ENCODE assay signal across 11 mouse cellular contexts in genomic region chr19:53448206-53448605, GRCm38 (mm10). TPM values are rescaled to one million over a fixed set of nuclear protein-coding genes. Genes with fewer than 3 reads are reported as not detected.
A peak's percentile ranks its signal among the peaks of the same experiment; 100 is the strongest.
DNase-seq lines count a peak whose midpoint lies in the region; ATAC-seq and TF ChIP-seq lines count a peak whose summit lies in the region.
"Had no signal": no experiment of that assay in that cellular context is flagged by ENCODE, and none has a peak within 500 bp of the region (broad histone marks: within the 10 kb centered on the region; RNA-seq: fewer than 3 reads in every experiment).

No protein-coding gene starts in this region.

- H3K36me3 ChIP-seq in liver, postnatal 0 days (replicated peaks; ENCODE audit: insufficient read depth, low read length): no peaks in the 10 kb centered on the region
- no peaks in the 10 kb centered on the region for H3K36me3 ChIP-seq in liver, embryonic 11.5 days (ENCODE audit: control insufficient read depth, insufficient read depth, low read length)
- no peaks in the 10 kb centered on the region for H3K36me3 ChIP-seq in stomach, postnatal 0 days (ENCODE audit: control insufficient read depth, insufficient read depth, low read length)
- H3K36me3 ChIP-seq: heart, embryonic 10.5 days; hindbrain, embryonic 10.5 days had no signal

- no peak overlapping the region for H3K4me2 ChIP-seq in liver, postnatal 0 days (ENCODE audit: low read depth, low read length)
- no peak overlapping the region for H3K4me2 ChIP-seq in liver, embryonic 11.5 days
- no peak overlapping the region for H3K4me2 ChIP-seq in stomach, postnatal 0 days (replicated peaks; ENCODE audit: low read depth)

- H3K27me3 ChIP-seq in liver, postnatal 0 days (ENCODE audit: insufficient read depth, low read length): no peaks in the 10 kb centered on the region
- no peaks in the 10 kb centered on the region for H3K27me3 ChIP-seq in liver, embryonic 11.5 days (replicated peaks; ENCODE audit: control insufficient read depth, insufficient read depth, low read length)
- H3K27me3 ChIP-seq in stomach, postnatal 0 days (ENCODE audit: control insufficient read depth, insufficient read depth, low read length): no peaks in the 10 kb centered on the region
- H3K27me3 ChIP-seq: CH12.LX had no signal

- no peak for ATAC-seq in liver, postnatal 0 days
- ATAC-seq in liver, embryonic 11.5 days (replicated peaks; ENCODE audit: low FRiP score): no peak
- no peak for ATAC-seq in stomach, postnatal 0 days (ENCODE audit: low FRiP score, low TSS enrichment)

- 77% methylated on average over 10 of the region's 10 CpGs for WGBS in liver, postnatal 0 days (ENCODE audit: insufficient replicate concordance)
- whole genome bisulfite sequencing in liver, embryonic 11.5 days: 73% methylated on average over 10 of the region's 10 CpGs
- 48% methylated on average over 10 of the region's 10 CpGs for WGBS in stomach, postnatal 0 days

- TF ChIP-seq CTCF in liver, postnatal 0 days (IDR thresholded peaks at IDR 0.05; ENCODE audit: low read depth): no peak
- no peak for TF ChIP-seq CTCF in stomach, postnatal 0 days (IDR thresholded peaks at IDR 0.05; ENCODE audit: low read depth)

- H3K4me3 ChIP-seq in liver, postnatal 0 days (ENCODE audit: low read depth, low read length): no peak overlapping the region
- no peak overlapping the region for H3K4me3 ChIP-seq in liver, embryonic 11.5 days (ENCODE audit: low read depth, low read length)
- no peak overlapping the region for H3K4me3 ChIP-seq in stomach, postnatal 0 days (ENCODE audit: low read depth, low read length)
- H3K4me3 ChIP-seq: heart, embryonic 10.5 days; hindbrain, embryonic 10.5 days had no signal

- 0 out of 2 replicates have a peak overlapping the region, but pooled peaks have one; percentile 22 for H3K27ac ChIP-seq in liver, postnatal 0 days (ENCODE audit: low read depth)
- no peak overlapping the region for H3K27ac ChIP-seq in liver, embryonic 11.5 days (ENCODE audit: low read depth, low read length)
- peak overlapping the region; percentile 56 for H3K27ac ChIP-seq in stomach, postnatal 0 days (replicated peaks)
- H3K27ac ChIP-seq: heart, embryonic 10.5 days; hindbrain, embryonic 10.5 days had no signal

- no peak overlapping the region for H3K9ac ChIP-seq in liver, postnatal 0 days (replicated peaks)
- no peak overlapping the region for H3K9ac ChIP-seq in liver, embryonic 11.5 days (ENCODE audit: low read depth, low read length)
- no peak overlapping the region for H3K9ac ChIP-seq in stomach, postnatal 0 days (ENCODE audit: low read length)

- peak; percentile 64 to 67 for DNase-seq in cerebellum, postnatal 25 days
- DNase-seq in cerebellum, postnatal 4 days (ENCODE audit: low spot score in 2 of 2): no peak
- DNase-seq in liver, postnatal 0 days: no peak
- DNase-seq in liver, embryonic 11.5 days (ENCODE audit: low spot score): no peak
- peak; percentile 88 for DNase-seq in fat pad, adult 2 months (ENCODE audit: extremely low read depth, low read depth, low spot score)
- no peak for DNase-seq in stomach, postnatal 0 days (ENCODE audit: low spot score)
- no peak for DNase-seq in left cerebral cortex, adult 9 months (ENCODE audit: low spot score in 2 of 2)
- DNase-seq: spleen, adult 18-20 months had no signal

- no peaks in the 10 kb centered on the region for H3K9me3 ChIP-seq in liver, postnatal 0 days (ENCODE audit: low read length)
- H3K9me3 ChIP-seq in liver, embryonic 11.5 days (ENCODE audit: control insufficient read depth, low read length): no peaks in the 10 kb centered on the region
- no peaks in the 10 kb centered on the region for H3K9me3 ChIP-seq in stomach, postnatal 0 days (ENCODE audit: control insufficient read depth, low read length)
- H3K9me3 ChIP-seq: heart, embryonic 10.5 days; hindbrain, embryonic 10.5 days had no signal

- H3K4me1 ChIP-seq in liver, postnatal 0 days (ENCODE audit: insufficient read depth): peaks cover 3% of the 10 kb centered on the region
- peaks cover 5% of the 10 kb centered on the region; the same call in 1 of the 2 replicates for H3K4me1 ChIP-seq in liver, embryonic 11.5 days (replicated peaks; ENCODE audit: control insufficient read depth, insufficient read depth, low read length)
- peaks cover 13% of the 10 kb centered on the region for H3K4me1 ChIP-seq in stomach, postnatal 0 days (replicated peaks; ENCODE audit: control insufficient read depth, insufficient read depth)

- no peak for TF ChIP-seq EP300 in liver, postnatal 0 days (IDR thresholded peaks at IDR 0.05; ENCODE audit: low read depth)
- no peak for TF ChIP-seq EP300 in stomach, postnatal 0 days (optimal IDR thresholded peaks at IDR 0.05)

RNA-seq across cellular contexts. Expression of gene Smndc1, which starts 57.8 kb away (rescaled TPM):
- 18.9 and 21.7 TPM in 2 replicates for polyA plus RNA-seq in liver, postnatal 0 days (2015; fragmentation: Nextera tagmentation; extraction: Ambion mirVana)
- 53.8 and 54.2 TPM in 2 replicates for polyA plus RNA-seq in liver, embryonic 11.5 days (2014; fragmentation: Nextera tagmentation; extraction: Ambion mirVana)
- polyA plus RNA-seq in stomach, postnatal 0 days (2015; fragmentation: Nextera tagmentation; extraction: Ambion mirVana): 26.1 and 26.6 TPM in 2 replicates

Comparison
In these comparisons a context has a peak if more than half of its experiments do, and no peak if none do; other contexts are left out.
1. DNase-seq: peak in cerebellum, postnatal 25 days (2 of 2) and fat pad, adult 2 months (single experiment); none in cerebellum, postnatal 4 days (0 of 2), liver, postnatal 0 days (single experiment), liver, embryonic 11.5 days (single experiment), stomach, postnatal 0 days (single experiment) and left cerebral cortex, adult 9 months (0 of 2).